Mouse (Mus musculus): ENCODE measurements around the gene Nufip2.

- TF ChIP-seq TAL1 (conservative IDR thresholded peaks at IDR 0.05; ENCODE audit: low read depth, low read length) (no peak), CTCF (IDR thresholded peaks at IDR 0.05; ENCODE audit: low read depth, low read length) (no peak), POLR2AphosphoS5 (IDR thresholded peaks at IDR 0.05; ENCODE audit: insufficient replicate concordance, low read depth, low read length) (no peak)
Measured at GRCm38 (mm10) chr11:77719055-77719454, 33.1 kb downstream of the Nufip2 start.

Data from G1E (cell line).